Mouse (Mus musculus) neural tube, embryonic 11.5 days (tissue): ENCODE results near the gene Mbd4. TPM values are rescaled to one million over a fixed set of nuclear protein-coding genes. Genes with fewer than 3 reads are reported as not detected.

Experiments
- ATAC-seq: fragments of 200-750 bp; cut with Nextera tagmentation; 2 replicates; pipeline ENCODE4 v1.8.0; 2017; ENCODE audit warnings: moderate number of reproducible peaks, mild to moderate bottlenecking, moderate TSS enrichment, moderate library complexity; ENCODE audit not compliant: insufficient read depth, low FRiP score, low TSS enrichment
- DNase-seq: peaks from one replicate; pipeline ENCODE4 v3.0.0-alpha.2; 2015; ENCODE audit warnings: low spot score
- H3K27ac ChIP-seq: fragments of 300-500 bp; sonication (generic); 2 replicates; pipeline ENCODE4 v1.5.1; 2014; ENCODE audit warnings: low read depth, mild to moderate bottlenecking, low read length
- H3K27me3 ChIP-seq: fragments of 300-500 bp; sonication (generic); 2 replicates; pipeline ENCODE4 v1.6.1; 2014; ENCODE audit warnings: mild to moderate bottlenecking, low read length, mixed read lengths; ENCODE audit not compliant: control insufficient read depth, insufficient read depth
- H3K36me3 ChIP-seq: fragments of 300-500 bp; sonication (generic); 2 replicates; pipeline ENCODE4 v1.6.1; 2014; ENCODE audit warnings: mild to moderate bottlenecking, low read length, moderate library complexity, mixed read lengths; ENCODE audit not compliant: control insufficient read depth, insufficient read depth
- H3K4me1 ChIP-seq: fragments of 300-500 bp; sonication (generic); 2 replicates; pipeline ENCODE4 v1.6.1; 2014; ENCODE audit warnings: low read length, mixed read lengths; ENCODE audit not compliant: control insufficient read depth, insufficient read depth
- H3K4me2 ChIP-seq: fragments of 300-500 bp; sonication (generic); 2 replicates; pipeline ENCODE4 v1.6.1; 2014; ENCODE audit warnings: low read depth, mild to moderate bottlenecking, moderate library complexity
- H3K4me3 ChIP-seq: fragments of 300-500 bp; sonication (generic); 2 replicates; pipeline ENCODE4 v1.5.1; 2014; ENCODE audit warnings: low read depth, low read length
- H3K9ac ChIP-seq: fragments of 300-500 bp; sonication (generic); 2 replicates; pipeline ENCODE4 v1.6.1; 2014; ENCODE audit warnings: mild to moderate bottlenecking, low read length
- H3K9me3 ChIP-seq: fragments of 300-500 bp; sonication (generic); 2 replicates; pipeline ENCODE4 v1.6.1; 2016; ENCODE audit warnings: low read length; ENCODE audit not compliant: control insufficient read depth
- WGBS: fragments of 180-500 bp; shearing (Covaris S2); extraction: QIAGEN DNeasy Blood & Tissue Kit; methylation state at CpG from one replicate; pipeline ENCODE4 v1.1.7; 2014; 5-methylcytosine and 5-hydroxymethylcytosine counted together
- polyA plus RNA-seq: library from polyadenylated mRNA; unstranded; fragments of >200 nt; fragmentation: Nextera tagmentation; extraction: Ambion mirVana; gene quantifications from 2 replicates; pipeline ENCODE4 v1.2.1, GENCODE M21; 2014

Gene Mbd4
- 19.7 and 20.8 TPM in 2 replicates for polyA plus RNA-seq

DNA sequence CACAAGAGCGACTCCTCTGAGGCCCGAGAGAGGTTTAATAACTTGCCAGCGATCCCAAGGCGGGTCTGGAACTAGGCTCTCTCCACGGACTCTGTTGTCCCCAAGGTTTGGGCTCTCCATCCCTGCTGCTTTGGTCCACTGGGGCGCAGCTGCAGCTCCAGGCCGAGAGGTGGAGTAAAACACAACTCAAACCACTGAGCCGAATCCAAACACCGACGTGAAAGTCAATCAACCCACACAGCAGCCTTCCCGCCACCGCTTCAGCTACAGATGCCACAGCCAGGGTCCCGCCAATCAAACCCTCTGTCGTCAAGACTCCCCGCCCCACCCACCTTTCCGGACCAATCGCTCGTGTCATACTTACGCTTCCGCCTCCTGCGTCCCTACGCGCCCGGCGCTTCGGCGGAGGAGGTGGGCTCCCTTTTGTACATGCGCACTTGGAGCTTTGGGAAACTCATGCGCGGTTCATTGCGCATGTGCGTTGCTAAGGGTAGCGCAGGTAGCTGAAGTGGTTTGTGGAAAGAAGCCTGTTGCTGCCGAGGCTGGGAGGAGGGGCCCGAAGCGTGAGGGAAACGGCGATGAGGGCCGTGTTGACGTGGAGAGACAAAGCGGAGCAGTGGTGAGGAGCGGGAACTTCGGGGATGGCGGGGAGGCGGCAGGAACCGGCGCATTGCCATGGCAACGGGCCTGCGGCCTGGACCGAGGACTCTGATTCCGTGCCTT, at the start of gene Mbd4, which contains the start of gene Ift122:
Gene Mbd4, minus strand, starts transcription at position 281 of the 723 bp plus-strand sequence.
Gene Ift122, plus strand, starts transcription at position 380 of the 723 bp plus-strand sequence.
- ATAC-seq (peak; percentile 97), DNase-seq (peak; percentile 100)
- Histone ChIP-seq H3K9me3 (no peaks in the 10 kb centered on the region), H3K4me2 (peak within 1 kb of the TSS; percentile 69), H3K27ac (peak within 1 kb of the TSS; percentile 85), H3K27me3 (no peaks in the 10 kb centered on the region), H3K4me1 (peaks cover 3% of the 10 kb centered on the region; the same call in 1 of the 2 replicates), H3K36me3 (peaks cover 3% of the 10 kb centered on the region), H3K4me3 (peak within 1 kb of the TSS; percentile 55), H3K9ac (peak within 1 kb of the TSS; percentile 69)
- WGBS: under 1% methylated on average over 50 of the region's 51 CpGs

DNA sequence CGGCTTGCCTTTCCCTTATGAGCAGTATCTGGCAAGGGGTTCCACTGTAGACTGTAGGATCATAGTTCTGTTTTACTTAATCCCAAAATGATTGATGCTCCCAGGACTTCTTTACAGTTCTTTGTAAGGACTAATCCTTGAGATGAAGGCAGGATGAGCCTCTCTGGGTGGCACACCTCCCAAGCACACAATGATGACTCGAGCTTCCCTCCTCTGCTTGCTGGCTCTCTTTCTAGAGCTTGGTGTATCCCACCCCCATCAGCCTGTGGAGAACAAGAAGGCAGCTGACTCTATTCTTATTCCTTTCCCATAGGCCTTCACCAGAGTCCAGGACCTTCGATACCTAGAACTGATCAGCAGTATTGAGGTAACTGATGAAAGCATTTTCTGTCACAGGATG, 49.4 kb upstream of the Mbd4 start:
- DNase-seq (no peak), ATAC-seq (no peak)
- WGBS: 83% methylated on average over 3 of the region's 3 CpGs

DNA sequence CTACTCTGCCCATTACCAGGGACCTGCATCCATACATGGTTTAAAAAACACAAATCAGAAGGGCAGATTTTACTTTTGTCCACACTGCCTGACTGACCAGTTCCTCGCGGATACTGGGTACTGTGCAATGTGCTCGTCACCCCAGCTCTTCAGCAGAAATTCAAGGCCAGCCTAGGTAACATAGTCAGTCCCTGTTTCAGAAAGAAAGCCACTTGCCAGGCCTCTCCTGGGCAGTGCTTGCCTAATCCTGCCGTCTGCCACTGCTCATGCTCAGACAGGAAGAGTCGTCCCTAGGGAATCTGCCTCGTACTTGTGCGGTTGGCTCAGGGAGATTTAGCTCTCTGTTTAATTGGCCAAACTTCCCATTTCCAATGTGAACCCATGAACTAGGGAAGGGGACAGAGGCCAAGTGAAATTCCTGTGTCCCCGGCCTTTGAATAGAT, 48.3 kb upstream of the Mbd4 start:
- H3K27me3 ChIP-seq: no peaks in the 10 kb centered on the region
- no peak overlapping the region for H3K27ac ChIP-seq
- no peaks in the 10 kb centered on the region for H3K9me3 ChIP-seq
- no peak overlapping the region for H3K9ac ChIP-seq
- 84% methylated on average over 8 of the region's 8 CpGs for WGBS
- H3K4me2 ChIP-seq: no peak overlapping the region
- no peak for DNase-seq
- H3K4me3 ChIP-seq: no peak overlapping the region
- H3K36me3 ChIP-seq: peaks cover 3% of the 10 kb centered on the region; the same call in 1 of the 2 replicates
- no peak for ATAC-seq
- no peaks in the 10 kb centered on the region for H3K4me1 ChIP-seq

More for the DNA sequence above, 49.4 kb upstream of the Mbd4 start:
- H3K4me2 ChIP-seq: no peak overlapping the region
- peaks cover 3% of the 10 kb centered on the region; the same call in 1 of the 2 replicates for H3K36me3 ChIP-seq
- H3K27ac ChIP-seq: no peak overlapping the region
- H3K9ac ChIP-seq: no peak overlapping the region
- no peaks in the 10 kb centered on the region for H3K27me3 ChIP-seq
- no peaks in the 10 kb centered on the region for H3K9me3 ChIP-seq
- H3K4me1 ChIP-seq: no peaks in the 10 kb centered on the region
- no peak overlapping the region for H3K4me3 ChIP-seq

DNA sequence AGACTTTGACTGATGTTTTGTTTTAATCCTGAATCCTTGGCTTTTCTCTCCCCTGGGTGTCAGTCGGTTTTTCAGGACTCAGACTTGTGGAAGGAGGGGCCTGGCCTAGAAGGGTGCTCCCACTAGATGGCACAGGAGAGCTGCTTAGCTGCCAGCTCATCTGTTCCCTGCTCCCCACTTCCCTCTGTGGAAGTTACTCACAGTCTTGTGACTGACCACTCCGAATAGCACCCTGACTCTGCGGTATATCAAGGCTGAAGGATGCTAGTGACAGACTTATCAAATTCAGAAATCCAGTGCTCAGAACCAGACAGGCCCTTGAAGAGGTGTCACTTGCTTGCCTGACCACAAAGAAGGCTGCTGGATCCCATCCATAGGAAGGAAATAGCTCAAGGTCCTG, 47.9 kb upstream of the Mbd4 start:
- DNase-seq: peak; percentile 70
- H3K4me2 ChIP-seq: no peak overlapping the region
- 36% methylated on average over 3 of the region's 3 CpGs for WGBS
- no peak overlapping the region for H3K9ac ChIP-seq
- H3K27ac ChIP-seq: no peak overlapping the region
- H3K27me3 ChIP-seq: no peaks in the 10 kb centered on the region
- no peaks in the 10 kb centered on the region for H3K4me1 ChIP-seq
- H3K9me3 ChIP-seq: no peaks in the 10 kb centered on the region
- ATAC-seq: no peak
- no peak overlapping the region for H3K4me3 ChIP-seq
- peaks cover 3% of the 10 kb centered on the region; the same call in 1 of the 2 replicates for H3K36me3 ChIP-seq

DNA sequence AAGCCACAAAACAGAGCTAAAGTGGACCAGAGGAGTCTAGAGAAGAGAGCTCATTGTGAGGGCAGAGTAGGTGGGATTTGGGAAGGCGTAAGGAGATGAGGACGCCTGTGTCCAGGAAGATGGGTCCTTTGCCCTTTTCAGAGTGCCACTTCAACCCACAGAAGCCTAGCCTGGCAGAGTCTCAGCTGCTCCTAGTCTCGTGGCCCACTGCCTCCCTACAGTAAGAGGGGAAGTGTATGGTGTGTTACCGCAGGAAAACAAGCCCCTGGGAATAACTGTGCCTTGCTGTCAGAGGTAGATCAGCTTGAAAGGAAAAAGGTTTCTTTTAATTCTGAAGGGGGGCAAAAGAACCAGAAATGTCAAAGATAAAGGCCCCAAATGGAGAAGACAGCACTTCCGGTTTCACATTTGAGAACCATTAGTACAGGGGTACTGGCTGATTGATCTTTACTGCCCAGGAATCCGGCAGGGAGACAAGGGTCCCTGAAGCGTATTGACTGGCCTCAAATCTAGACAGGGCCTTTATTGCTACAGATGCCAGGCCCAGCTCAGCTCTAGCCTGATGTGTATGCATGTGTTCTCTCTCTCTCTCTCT, 44.9 kb upstream of the Mbd4 start:
- no peaks in the 10 kb centered on the region for H3K27me3 ChIP-seq
- ATAC-seq (no peak), DNase-seq (no peak)
- H3K9me3 ChIP-seq: no peaks in the 10 kb centered on the region
- no peak overlapping the region for H3K4me2 ChIP-seq
- peaks cover 3% of the 10 kb centered on the region; the same call in 1 of the 2 replicates for H3K36me3 ChIP-seq
- H3K4me1 ChIP-seq: no peaks in the 10 kb centered on the region
- H3K4me3 ChIP-seq: no peak overlapping the region
- no peak overlapping the region for H3K9ac ChIP-seq
- H3K27ac ChIP-seq: no peak overlapping the region
- WGBS: 78% methylated on average over 7 of the region's 7 CpGs

DNA sequence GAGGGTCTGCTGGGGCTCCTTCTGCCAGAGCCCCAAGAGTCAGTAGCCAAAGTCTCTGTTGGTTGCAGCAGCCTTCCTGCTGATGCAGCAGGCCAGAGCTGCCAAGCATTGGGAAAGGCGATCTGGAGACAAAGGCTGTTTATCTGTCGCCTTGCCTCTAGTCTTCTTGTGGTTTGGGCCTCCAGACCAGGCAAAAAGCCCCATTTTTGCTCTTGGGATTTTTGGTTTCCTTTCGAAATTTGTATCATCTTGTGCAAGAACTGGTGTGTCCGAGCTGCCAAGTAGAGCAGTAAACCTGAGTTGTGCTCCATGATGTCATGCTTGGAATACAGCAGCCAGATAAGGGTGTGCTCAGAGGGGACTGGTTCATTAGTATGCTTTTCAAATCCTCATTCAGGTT, 43.9 kb upstream of the Mbd4 start:
- H3K27me3 ChIP-seq: no peaks in the 10 kb centered on the region
- no peaks in the 10 kb centered on the region for H3K9me3 ChIP-seq
- no peak overlapping the region for H3K4me2 ChIP-seq
- H3K4me3 ChIP-seq: no peak overlapping the region
- no peak for ATAC-seq
- WGBS: 91% methylated on average over 4 of the region's 4 CpGs
- H3K4me1 ChIP-seq: no peaks in the 10 kb centered on the region
- peaks cover 3% of the 10 kb centered on the region; the same call in 1 of the 2 replicates for H3K36me3 ChIP-seq
- no peak for DNase-seq
- H3K9ac ChIP-seq: no peak overlapping the region
- no peak overlapping the region for H3K27ac ChIP-seq

DNA sequence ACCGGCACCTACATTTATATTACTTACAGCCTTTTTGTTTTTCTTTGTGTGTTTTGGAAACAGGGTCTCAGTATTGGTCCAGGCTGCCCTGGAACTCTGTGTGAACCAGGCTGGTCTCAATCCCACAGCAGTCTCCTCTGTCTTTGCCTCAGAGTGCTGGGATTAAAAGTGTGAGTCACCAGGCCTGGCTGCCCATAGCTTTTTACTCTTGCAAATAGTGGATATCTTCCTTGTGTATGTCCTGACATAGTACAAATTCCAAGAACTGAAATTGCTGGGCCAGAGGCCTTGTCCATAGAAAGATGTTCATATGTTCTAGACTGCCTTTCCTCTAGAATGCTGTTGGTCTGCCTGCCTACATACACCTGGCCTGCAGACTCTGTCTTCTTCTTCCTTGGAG, 43.2 kb upstream of the Mbd4 start:
- no peak overlapping the region for H3K4me3 ChIP-seq
- no peak overlapping the region for H3K9ac ChIP-seq
- no peak overlapping the region for H3K4me2 ChIP-seq
- DNase-seq: no peak
- no peaks in the 10 kb centered on the region for H3K27me3 ChIP-seq
- H3K9me3 ChIP-seq: no peaks in the 10 kb centered on the region
- ATAC-seq: no peak
- 58% methylated on average over 1 of the region's 1 CpGs for WGBS
- no peaks in the 10 kb centered on the region; the same call in 1 of the 2 replicates for H3K4me1 ChIP-seq
- no peak overlapping the region for H3K27ac ChIP-seq
- H3K36me3 ChIP-seq: peaks cover 3% of the 10 kb centered on the region; the same call in 1 of the 2 replicates

DNA sequence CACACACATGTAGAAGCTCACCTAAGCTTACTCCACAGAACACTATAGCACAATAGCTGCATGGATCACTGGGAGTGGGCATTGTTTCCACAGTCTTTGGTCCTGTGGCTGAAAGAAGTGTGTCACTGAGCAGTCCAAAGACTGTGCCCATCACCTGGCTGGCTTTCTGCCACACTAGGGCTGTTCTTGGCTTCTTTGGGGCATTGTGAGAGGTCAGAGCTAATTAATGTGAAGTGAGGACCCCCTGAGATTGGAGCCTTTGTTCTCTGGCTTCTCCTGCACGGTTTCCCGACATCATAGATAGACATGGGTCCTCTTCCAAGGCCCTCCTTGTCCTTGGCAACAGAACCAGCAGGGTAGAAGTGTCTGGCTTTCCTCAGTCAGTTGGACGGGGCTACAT, 39.2 kb upstream of the Mbd4 start:
- ATAC-seq (no peak), DNase-seq (no peak)
- Histone ChIP-seq H3K4me1 (no peaks in the 10 kb centered on the region; the same call in 1 of the 2 replicates), H3K36me3 (no peaks in the 10 kb centered on the region; the same call in 1 of the 2 replicates), H3K9me3 (no peaks in the 10 kb centered on the region), H3K27me3 (no peaks in the 10 kb centered on the region), H3K9ac (no peak overlapping the region), H3K4me2 (no peak overlapping the region), H3K4me3 (no peak overlapping the region), H3K27ac (no peak overlapping the region)
- WGBS: 78% methylated on average over 3 of the region's 3 CpGs
